Mouse (Mus musculus) cerebellum, adult 9-11 months (tissue): ENCODE measurements around the gene Usp43.

ENCODE experiments used
- DNase-seq: peaks from one replicate; pipeline ENCODE4 v3.0.0; 2022

Usp43 gene

DNA sequence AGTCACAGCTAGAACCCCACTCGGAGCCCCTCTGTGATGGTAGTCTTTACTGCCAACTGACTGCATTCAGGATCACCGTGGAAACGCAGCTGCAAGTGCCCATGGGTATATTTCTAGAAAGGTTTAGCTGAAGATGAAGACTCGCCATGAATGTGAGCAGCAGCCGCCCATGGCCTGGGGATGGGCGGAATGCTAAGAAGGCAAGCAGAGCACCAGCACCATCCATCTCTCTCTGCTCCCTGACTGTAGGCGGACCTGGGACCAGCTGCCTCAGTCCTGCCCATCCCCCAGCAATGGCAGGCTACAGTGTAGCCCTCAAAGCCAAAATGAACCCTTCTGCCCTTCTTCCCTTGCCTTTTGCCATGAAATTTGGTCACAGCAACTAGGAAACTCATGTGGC is 26.3 kb downstream of the Usp43 start:
- DNase-seq: no peak

GRCm38 (mm10) chr11:67888521-67888920 is 33.4 kb downstream of the Usp43 start:
- no peak for DNase-seq

- DNase-seq: no peak
Measured at GRCm38 (mm10) chr11:67885921-67886320, 36.0 kb downstream of the Usp43 start.

DNA sequence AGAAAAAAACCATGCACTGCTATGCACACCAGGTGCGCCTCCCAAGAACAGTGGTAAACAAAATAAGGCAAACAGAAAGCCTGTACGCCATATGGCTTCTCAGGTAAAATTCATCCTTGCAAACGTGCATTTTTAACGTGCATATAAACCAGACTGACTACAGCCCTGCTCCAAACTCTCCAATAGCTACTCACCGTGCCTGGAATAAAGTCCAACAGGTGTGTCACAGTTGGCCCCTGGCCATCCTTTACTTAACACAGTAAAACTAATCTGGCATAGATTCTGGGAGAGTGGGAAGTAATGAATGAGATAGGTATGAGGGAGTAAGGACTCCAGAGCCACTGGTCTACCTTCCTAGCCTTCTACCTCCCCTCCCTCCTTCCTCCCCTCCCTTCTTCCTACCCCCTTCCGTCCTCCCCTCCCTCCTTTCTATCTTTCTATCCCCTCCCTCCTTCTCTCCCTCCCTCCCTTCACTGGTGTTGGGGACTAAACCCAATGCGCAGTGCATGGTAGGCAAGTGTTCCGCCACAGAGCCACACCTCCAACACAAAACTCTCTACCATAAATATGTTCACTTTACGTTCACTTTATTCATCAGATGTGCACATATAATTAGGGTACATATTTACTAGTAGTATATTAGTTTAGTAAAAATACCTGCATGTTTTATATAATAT is 56.3 kb downstream of the Usp43 start:
- no peak for DNase-seq

- no peak for DNase-seq
Measured at GRCm38 (mm10) chr11:67865100-67865499, 56.9 kb downstream of the Usp43 start.

DNA sequence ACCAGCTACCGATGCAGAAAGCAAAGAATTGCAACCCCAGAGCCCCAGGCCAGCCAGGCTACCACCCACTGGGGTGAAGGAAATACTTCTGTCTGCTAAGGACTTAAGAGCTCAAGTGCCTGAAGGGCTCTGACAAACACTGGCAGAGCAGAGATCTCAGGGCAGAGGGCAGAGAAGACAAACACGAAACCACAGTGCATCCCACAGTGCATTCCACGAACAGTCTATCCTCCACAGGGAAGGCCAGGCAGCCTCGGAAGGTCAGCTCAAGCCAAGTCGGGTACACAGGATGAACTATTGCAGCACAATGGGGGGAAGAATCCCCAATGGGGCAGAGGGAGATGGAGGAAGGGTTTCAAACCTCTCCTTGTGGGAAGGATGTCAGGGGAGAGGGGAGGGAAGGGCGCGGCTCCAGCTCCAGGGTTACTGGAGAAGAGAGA is 60.5 kb downstream of the Usp43 start:
- DNase-seq: no peak

DNA sequence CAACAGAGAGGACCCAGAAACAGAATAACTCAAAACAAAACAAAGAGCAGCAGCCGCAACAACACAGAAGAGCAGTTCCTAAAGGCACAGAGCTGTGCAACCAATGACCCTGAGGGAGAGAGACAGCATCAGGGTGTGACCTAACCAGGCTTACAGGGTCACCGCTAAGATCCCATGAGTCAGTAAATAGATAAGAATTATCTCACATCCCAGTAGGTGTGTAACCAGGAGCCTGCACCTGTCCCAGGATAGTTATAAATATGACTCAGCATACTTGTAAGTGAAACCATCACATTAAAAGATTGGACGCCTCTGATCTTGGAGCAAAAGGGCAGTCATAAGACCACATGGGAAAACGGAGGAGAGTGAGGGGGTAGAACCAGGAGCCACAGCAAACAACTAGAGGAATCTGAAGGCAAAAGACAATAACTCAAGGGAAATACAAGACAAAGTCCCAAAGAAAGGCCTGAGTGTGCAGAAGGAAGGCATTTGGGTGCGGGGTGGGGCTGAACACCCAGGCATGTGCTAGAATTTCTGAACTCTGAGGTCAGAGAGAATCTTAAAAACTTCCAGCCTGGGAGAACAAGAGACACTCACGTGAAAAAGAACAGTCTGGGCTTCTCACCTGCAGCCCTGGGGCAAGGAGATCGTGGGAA is 61.1 kb downstream of the Usp43 start:
- no peak for DNase-seq

DNA sequence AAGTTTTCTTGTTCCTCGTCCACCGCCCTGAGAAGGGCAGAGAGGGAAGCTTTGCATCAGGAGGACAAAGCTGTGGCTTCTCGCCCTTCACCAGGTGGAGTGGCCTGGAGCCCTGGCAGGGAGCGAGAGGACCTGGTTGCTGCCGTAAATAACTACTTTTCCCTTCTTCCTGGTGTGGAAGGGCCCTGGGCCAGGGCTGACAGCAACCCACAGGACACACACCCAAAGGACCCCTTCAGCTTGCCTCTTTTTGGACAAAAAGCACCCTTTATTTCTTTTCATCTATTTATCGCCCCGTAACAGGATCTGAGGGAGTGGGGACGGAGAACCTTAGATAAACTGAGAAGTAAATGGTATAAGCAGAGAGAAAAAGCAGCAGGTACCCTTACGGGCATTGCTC is 63.4 kb downstream of the Usp43 start:
- DNase-seq: no peak

DNA sequence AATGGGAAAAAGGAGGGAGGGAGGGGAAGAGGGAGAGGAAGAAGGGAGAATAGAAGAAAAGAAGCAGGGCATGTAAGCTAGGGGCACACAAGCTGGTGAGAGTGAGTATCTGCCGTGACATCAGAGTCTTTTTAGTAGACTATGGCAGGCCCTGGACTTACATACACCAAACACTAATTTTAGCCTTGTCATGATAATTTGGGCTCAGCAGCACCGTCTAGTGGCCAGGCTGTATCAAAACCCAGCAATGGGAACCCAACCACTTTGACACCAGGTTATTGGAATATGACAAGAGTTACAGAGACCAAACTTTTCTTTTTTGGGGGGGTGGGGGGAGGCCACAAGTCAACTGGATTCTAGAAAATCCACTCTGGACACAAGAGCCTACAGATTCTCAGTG is 66.9 kb downstream of the Usp43 start:
- DNase-seq: no peak

DNA sequence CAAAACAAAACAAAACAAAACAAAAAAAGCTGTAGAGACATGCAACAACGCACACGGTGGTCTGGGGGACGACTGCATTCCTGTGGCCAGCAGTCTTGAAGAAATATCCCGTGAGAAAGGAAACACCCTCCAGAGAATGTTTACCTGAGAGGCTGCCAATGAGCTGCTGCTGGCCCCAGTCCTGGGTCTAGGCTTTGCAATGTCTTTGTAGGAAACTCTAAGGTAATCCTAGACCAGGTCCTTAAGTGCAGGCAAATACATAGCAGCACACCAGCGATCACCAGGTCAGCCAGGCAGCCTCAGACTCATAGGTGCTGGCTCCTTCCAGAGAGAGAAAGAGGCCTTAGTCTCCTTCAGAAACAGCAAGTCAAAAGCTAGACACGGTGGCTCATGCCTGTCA is 68.0 kb downstream of the Usp43 start:
- DNase-seq: no peak

DNA sequence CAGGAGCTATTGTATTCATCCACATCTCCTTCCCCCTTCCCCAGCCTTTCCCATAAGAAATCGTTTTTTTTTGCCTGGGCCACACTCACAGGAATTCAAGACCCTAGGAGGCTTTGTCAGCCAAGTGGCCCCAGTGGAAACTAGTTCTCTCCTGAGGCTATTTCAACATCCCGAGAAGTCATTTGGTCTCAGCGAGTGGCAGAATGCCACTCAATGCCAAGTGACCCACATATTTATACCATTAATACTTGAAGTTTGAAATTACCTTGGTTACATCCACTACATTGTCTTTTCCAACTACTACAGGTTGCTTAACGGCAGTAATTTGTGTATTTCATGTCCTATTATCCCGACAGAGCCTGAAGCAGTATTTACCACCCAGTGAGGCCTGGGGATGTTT is 70.2 kb downstream of the Usp43 start:
- DNase-seq: no peak

DNA sequence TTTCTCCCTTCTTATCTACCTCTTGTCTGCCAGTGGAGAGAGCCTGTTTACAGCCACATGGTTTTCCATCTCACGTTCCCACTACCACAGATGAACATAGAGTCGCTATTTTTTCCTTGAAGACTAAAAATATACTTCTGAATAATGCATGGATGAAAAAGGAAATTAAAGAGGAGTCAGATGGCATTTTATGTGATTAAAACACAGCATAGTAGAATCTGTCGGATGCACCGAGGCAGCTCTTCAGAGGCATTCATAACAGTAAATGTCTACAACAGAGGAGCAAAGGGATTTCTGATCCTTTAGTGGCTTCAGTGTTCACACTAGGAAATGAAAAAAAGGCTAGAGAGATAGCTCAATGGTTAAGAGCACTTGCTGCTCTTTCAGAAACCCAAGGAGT is 76.8 kb downstream of the Usp43 start:
- DNase-seq: no peak

DNA sequence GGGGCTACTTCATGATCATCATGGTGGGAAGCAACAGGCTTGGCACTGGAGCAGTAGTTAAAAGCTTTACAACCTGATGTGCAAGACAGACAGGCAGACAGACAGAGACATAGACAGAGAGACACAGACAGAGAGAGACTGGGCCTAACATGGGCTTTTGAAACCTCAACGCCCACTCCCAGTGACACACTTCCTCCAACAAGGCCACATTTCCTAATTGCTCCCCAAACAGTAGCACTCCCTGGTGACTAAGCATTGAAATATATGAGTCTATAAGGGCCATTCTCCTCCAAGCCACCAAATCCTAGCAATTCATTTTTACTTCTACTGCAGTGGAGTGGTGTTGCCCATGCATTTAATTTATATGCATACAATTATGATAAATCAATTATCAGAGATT is 82.1 kb downstream of the Usp43 start:
- no peak for DNase-seq

DNA sequence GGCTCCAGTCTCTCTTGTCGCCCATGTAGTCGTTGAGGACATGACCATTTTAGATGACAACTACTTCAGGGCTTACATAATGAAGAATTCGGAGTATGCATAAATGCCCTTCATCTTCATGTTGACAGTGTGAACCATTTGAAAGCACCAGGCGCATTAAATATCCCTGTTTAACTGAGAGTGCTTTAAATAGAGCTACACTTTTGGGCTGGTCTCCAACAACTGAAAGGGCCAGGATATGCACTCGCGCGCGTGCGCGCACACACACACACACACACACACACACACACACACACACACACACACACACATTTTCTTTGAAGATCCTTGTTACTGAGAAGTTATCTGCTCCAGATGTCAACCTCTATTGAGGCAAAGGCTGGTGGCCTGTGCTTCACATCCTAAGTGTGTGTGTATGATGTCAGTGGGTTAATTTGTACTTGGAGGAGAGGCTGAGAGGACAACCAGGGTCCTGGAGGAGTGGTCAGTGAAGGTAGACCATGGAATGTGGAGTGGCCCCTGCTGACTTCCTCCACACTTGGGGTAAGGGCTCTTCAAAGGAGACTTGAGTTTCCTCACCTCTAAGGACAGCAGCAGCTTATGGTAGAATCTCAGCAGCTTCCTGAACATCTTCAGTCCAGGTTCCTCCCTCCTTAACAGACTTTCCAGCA is 86.4 kb downstream of the Usp43 start:
- DNase-seq: no peak

GRCm38 (mm10) chr11:67831820-67832219 is 90.1 kb downstream of the Usp43 start:
- DNase-seq: no peak

GRCm38 (mm10) chr11:67829530-67829929 is 92.4 kb downstream of the Usp43 start:
- DNase-seq: no peak

DNA sequence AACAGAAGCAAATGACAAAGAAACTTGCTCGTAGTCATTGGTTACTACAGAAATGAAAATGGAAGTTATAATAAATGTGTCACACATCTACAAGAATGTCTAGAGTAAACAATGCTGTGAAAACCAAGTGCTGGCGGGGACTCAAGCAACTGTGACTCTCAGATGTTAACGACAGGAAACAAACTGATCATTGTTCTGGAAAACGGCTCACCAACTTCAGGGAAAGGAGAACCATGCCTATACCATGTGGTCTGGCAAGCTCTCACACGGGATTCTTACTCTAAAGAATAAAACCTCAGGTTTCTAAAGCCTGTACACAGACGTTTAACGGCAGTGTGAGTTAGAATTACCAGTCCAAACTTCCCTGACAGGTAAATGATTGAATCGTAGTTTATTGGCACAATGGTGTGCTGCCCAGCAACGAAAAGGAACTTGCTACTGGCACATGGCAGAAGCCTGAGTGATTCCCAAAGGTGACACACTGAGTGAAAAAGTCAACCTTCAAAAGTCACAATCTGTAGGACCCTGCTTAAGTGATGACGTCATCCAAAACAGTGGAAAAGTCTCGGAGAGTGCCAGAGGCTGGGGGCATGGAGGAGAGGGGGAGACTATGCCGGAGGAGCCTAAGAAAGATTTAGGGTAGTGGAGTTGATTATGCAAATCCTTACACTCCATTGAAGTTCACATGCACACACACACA is 93.4 kb downstream of the Usp43 start:
- DNase-seq: no peak

DNA sequence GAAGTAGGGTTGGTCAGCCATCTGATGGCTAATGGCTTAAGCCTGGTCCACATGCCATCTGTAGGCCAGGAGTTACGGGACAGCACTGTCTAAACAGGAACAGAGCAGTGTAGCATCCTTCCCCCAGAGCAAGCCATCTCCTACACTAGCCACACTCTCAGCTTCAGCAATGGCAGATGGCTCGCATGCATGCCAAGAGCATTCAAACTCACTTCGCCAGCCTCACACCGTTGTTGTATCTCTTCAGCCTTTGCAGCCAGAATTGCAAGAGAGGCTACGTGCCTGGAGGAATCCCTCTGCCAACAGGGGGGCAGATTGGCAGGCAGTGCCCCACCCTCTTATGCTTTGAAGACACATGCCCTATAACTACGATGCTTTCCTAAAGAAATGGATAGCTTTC is 100.4 kb downstream of the Usp43 start:
- peak; percentile 34 for DNase-seq

- DNase-seq: no peak
Measured at GRCm38 (mm10) chr11:67820221-67820620, 101.7 kb downstream of the Usp43 start.

DNA sequence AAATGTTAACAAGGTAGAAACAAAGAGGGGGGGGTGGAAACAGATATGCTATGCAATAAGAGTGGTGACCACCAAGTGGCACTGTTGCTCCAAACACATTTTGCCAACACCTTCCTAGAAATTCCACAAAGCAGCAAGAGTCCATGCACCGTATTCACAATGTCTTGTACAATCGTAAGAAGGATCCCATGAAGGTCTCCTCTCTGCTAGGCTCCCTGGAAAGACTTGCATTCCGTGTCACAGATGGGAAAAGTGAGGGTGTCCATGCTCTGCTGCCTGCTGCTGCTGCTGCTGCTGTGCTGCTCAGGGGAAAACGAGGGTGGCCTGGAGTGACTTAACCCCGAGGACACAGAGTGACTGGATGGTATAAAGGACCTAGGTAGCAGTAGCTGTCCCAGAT is 102.3 kb downstream of the Usp43 start:
- no peak for DNase-seq

DNA sequence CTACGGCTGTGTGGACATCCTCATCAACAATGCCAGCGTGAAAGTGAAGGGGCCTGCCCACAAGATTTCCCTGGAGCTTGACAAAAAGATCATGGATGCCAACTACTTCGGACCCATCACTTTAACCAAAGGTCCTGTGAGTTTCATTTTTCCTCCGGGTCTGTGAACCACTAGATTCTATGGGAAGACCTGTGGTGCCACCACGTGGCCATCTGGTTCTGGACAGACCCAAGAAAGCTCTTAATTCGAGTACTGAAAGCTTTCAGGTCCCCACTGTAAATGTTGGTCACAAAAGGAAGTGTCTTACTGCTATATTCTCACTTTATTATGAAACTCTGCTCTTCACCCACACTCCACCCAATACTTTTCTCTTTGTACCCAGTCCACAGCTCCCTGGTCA is 110.4 kb downstream of the Usp43 start:
- DNase-seq: no peak

DNA sequence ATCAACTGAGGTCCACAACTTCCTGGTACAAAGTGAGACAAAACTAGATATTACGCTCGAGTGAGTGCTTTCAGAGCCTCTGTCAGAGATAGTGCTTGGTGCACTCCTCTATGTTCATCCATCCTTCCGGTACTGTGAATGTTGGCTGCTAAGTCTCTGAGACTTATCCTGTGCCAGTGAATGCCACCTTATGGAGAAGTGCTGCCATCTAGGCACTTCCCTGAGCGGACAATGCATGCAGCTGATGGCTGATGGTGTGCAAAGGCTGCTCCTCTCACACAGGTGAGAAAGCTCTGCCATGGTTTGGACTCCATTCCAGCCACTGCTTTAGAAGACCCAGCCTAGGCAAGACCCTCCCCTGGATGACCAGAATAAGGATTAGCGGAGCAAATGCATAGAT is 113.9 kb downstream of the Usp43 start:
- DNase-seq: no peak

GRCm38 (mm10) chr11:67806832-67807597 is 114.9 kb downstream of the Usp43 start:
- no peak for DNase-seq
